Mouse (Mus musculus) stomach, embryonic 15.5 days (tissue): ENCODE results near the gene Ddx19b. TPM values are rescaled to one million over a fixed set of nuclear protein-coding genes. Genes with fewer than 3 reads are reported as not detected.
"Not testable (repeated sequence)": the region's sequence is repeated elsewhere in the genome, so short reads cannot be mapped to it uniquely, and the experiment has no call there.

Source experiments
- ATAC-seq: fragments of 200-750 bp; cut with Nextera tagmentation; 2 replicates; pipeline ENCODE4 v1.8.0; 2017; ENCODE audit warnings: low read depth, moderate number of reproducible peaks, moderate TSS enrichment; ENCODE audit not compliant: insufficient read depth, low FRiP score
- H3K27ac ChIP-seq: fragments of 300-500 bp; sonication (generic); 2 replicates; pipeline ENCODE4 v1.5.1; 2015; ENCODE audit warnings: mild to moderate bottlenecking, inconsistent platforms
- H3K27me3 ChIP-seq: fragments of 300-500 bp; sonication (generic); replicated peaks from 2 replicates; pipeline ENCODE4 v1.6.1; 2015; ENCODE audit warnings: inconsistent platforms
- H3K36me3 ChIP-seq: fragments of 300-500 bp; sonication (generic); 2 replicates; pipeline ENCODE4 v1.6.1; 2015; ENCODE audit warnings: inconsistent platforms
- H3K4me1 ChIP-seq: fragments of 300-500 bp; sonication (generic); 2 replicates; pipeline ENCODE4 v1.6.1; 2015; ENCODE audit warnings: inconsistent platforms
- H3K4me2 ChIP-seq: fragments of 300-500 bp; sonication (generic); 2 replicates; pipeline ENCODE4 v1.6.1; 2015; ENCODE audit warnings: mild to moderate bottlenecking, inconsistent platforms
- H3K4me3 ChIP-seq: fragments of 300-500 bp; sonication (generic); replicated peaks from 2 replicates; pipeline ENCODE4 v1.5.1; 2015; ENCODE audit warnings: inconsistent platforms
- H3K9ac ChIP-seq: fragments of 300-500 bp; sonication (generic); 2 replicates; pipeline ENCODE4 v1.6.1; 2015; ENCODE audit warnings: inconsistent platforms
- H3K9me3 ChIP-seq: fragments of 300-500 bp; sonication (generic); 2 replicates; pipeline ENCODE4 v1.6.1; 2016; ENCODE audit warnings: inconsistent platforms
- WGBS: fragments of 180-500 bp; shearing (Covaris S2); methylation state at CpG from one replicate; pipeline ENCODE4 v1.1.7; 2015; 5-methylcytosine and 5-hydroxymethylcytosine counted together
- polyA plus RNA-seq: library from polyadenylated mRNA; unstranded; fragments of >200 nt; fragmentation: Nextera tagmentation; extraction: Ambion mirVana; gene quantifications from 2 replicates; pipeline ENCODE4 v1.2.1, GENCODE M21; 2015

The Ddx19b gene
- polyA plus RNA-seq, 1 experiment from 2014 or later: 6.4 TPM

DNA sequence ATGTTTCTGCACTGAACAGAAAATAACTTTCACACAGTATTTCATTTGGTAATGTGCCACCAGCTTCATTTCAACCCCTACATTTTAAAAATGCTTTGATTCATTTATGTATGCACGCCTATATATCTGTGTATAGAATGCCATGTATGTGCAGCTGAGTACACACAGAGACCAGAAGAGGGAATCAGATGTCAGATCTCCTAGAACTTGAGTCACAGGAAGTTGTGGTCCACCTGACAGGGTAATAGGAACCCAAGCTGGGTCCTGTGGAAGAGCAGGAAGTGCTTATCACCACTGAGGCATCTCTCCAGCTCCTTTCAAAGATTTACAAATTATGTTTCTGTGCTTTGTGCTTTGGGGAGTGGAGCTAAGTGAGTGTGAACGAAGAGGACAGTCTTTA, 50.2 kb downstream of the Ddx19b start:
- H3K4me3 ChIP-seq: no peak overlapping the region

GRCm38 (mm10) chr8:110977987-110978386, 53.6 kb downstream of the Ddx19b start:
- H3K27me3 ChIP-seq: not testable (repeated sequence)
- peaks cover 34% of the 10 kb centered on the region for H3K36me3 ChIP-seq

More for the DNA sequence above, 50.2 kb downstream of the Ddx19b start:
- no peaks in the 10 kb centered on the region for H3K4me1 ChIP-seq
- no peak overlapping the region for H3K27ac ChIP-seq
- H3K9ac ChIP-seq: no peak overlapping the region
- no peak for ATAC-seq
- H3K36me3 ChIP-seq: peaks cover 45% of the 10 kb centered on the region
- H3K9me3 ChIP-seq: no peaks in the 10 kb centered on the region
- 75% methylated on average over 2 of the region's 2 CpGs for WGBS
- H3K27me3 ChIP-seq: no peaks in the 10 kb centered on the region
- no peak overlapping the region for H3K4me2 ChIP-seq

DNA sequence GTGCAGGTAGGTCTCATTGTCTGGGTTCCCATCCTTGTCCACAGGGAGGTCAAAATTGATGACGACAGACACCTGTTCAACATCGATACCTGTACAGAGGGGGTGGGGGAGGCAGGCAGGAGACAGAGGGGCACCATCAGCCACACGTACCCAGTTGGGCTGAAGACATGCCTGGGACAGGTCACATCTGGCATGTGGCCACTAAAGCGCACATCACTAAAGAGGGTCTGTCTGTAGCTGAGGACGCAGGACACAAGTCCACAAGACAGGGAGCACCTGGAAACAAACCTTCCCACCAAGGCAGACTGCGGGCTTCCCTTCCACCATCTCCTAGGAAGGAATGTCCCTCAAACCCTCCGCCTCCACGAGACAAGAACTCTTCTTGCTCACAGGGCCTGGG, 55.0 kb downstream of the Ddx19b start:
- peaks cover 25% of the 10 kb centered on the region for H3K36me3 ChIP-seq
- not testable (repeated sequence) for ATAC-seq
- WGBS: 90% methylated on average over 8 of the region's 8 CpGs

More at GRCm38 (mm10) chr8:110977987-110978386, 53.6 kb downstream of the Ddx19b start:
- not testable (repeated sequence) for H3K4me1 ChIP-seq, H3K9me3 ChIP-seq, ATAC-seq, H3K9ac ChIP-seq, H3K4me3 ChIP-seq, H3K4me2 ChIP-seq, H3K27ac ChIP-seq
- 83% methylated on average over 2 of the region's 2 CpGs for WGBS

DNA sequence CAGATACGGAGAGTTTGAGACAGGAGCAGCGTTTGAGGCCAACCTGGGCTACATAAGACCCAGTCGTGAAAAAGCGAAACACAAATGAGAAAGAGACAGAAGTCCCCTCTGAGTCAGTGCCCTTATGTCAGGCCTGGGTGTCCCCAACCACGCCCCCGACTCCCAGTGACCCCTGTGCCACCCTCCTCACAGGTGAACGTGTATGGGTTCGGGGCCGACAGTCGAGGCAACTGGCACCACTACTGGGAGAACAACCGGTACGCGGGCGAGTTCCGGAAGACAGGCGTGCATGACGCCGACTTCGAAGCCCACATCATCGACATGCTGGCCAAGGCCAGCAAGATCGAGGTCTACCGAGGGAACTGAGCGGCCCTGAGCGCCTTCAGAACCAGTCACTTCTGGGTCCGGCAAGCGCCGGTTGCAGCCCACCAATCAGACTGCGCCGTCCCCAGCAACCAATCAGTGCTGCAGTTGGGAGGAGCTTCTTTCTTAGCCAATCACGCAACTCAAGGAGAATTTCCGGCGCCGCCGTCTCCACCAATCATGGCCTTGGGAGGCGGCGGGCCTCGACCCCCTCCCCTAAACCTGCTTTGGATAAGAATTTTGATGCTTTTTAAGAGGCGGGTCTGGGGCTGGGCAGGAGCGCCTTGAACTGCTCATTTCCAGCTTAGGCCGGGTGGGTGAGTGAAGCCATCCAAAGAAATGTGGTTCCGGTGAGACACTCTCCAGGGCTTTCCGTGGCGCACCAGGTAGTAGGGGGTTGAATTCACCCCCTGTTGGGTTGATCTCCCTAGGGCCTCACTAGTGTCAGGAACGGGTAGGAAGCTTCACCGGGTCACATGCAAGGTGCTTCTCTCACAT, 61.4 kb downstream of the Ddx19b start:
- ATAC-seq: peak; percentile 96
- H3K4me2 ChIP-seq: peak overlapping the region; percentile 75
- H3K27ac ChIP-seq: 0 out of 2 replicates have a peak overlapping the region, but pooled peaks have one; percentile 35
- peak overlapping the region; percentile 16; the same call in 1 of the 2 replicates for H3K9ac ChIP-seq
- WGBS: 9% methylated on average over 45 of the region's 45 CpGs
- peaks cover 20% of the 10 kb centered on the region for H3K36me3 ChIP-seq
- H3K9me3 ChIP-seq: no peaks in the 10 kb centered on the region
- no peaks in the 10 kb centered on the region for H3K27me3 ChIP-seq
- peaks cover 13% of the 10 kb centered on the region for H3K4me1 ChIP-seq
- H3K4me3 ChIP-seq: peak overlapping the region; percentile 47

More for the DNA sequence above, 55.0 kb downstream of the Ddx19b start:
- not testable (repeated sequence) for H3K27me3 ChIP-seq, H3K27ac ChIP-seq, H3K9me3 ChIP-seq, H3K4me2 ChIP-seq, H3K4me3 ChIP-seq, H3K9ac ChIP-seq, H3K4me1 ChIP-seq

DNA sequence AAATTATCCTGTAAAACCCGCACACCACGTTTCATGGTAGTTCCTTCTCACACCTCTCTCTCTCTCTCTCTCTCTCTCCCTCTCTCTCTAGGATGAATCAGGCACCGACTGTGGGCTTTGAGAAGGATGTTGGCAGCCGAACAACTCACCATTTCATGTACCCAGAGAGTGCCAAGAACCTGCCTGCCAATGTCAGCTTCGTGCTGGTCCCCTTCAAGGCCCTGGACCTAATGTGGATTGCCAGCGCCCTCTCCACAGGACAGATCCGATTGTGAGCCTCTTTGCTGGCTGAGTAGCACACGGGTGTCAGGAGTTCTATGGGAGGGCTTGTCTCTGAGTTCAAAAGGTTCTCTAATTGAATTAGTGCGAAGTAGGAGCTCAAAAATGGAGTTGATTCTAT, 64.2 kb downstream of the Ddx19b start:
- no peaks in the 10 kb centered on the region for H3K9me3 ChIP-seq
- no peak overlapping the region for H3K4me3 ChIP-seq
- no peak overlapping the region for H3K9ac ChIP-seq
- H3K4me1 ChIP-seq: peaks cover 13% of the 10 kb centered on the region
- no peak overlapping the region for H3K4me2 ChIP-seq
- H3K27me3 ChIP-seq: no peaks in the 10 kb centered on the region
- ATAC-seq: no peak
- no peak overlapping the region for H3K27ac ChIP-seq
- peaks cover 12% of the 10 kb centered on the region for H3K36me3 ChIP-seq
- 85% methylated on average over 9 of the region's 9 CpGs for WGBS

- Histone ChIP-seq H3K4me1 (peaks cover 13% of the 10 kb centered on the region), H3K9ac (no peak overlapping the region), H3K4me2 (no peak overlapping the region), H3K9me3 (no peaks in the 10 kb centered on the region), H3K4me3 (no peak overlapping the region), H3K27me3 (no peaks in the 10 kb centered on the region), H3K36me3 (peaks cover 12% of the 10 kb centered on the region), H3K27ac (no peak overlapping the region)
- ATAC-seq: no peak
- 78% methylated on average over 8 of the region's 8 CpGs for WGBS
Measured at GRCm38 (mm10) chr8:110966586-110966985, 65.0 kb downstream of the Ddx19b start.

DNA sequence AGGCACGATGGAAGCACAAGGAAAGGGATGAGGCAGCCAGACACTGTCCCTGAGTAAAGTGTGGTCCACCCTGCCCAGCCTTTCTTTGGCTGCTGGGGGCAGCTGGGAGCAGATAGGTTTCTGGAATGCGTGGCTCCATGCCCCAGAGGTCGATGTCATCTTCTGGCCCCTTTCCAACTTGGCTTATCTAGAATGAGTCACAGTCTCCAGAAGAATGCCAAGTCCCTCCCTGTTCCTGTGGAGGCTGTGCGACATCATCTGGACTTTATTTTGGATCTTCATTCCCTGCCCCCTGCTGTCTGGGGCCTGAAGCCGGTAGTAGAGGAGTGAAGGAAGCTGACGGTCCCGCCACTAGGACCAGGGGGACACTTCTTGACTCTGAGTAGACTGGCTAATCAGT, 66.0 kb downstream of the Ddx19b start:
- H3K36me3 ChIP-seq: peaks cover 12% of the 10 kb centered on the region
- H3K9ac ChIP-seq: no peak overlapping the region
- no peak overlapping the region; the same call in 1 of the 2 replicates for H3K27ac ChIP-seq
- WGBS: 50% methylated on average over 7 of the region's 7 CpGs
- peaks cover 8% of the 10 kb centered on the region for H3K4me1 ChIP-seq
- H3K4me2 ChIP-seq: no peak overlapping the region
- H3K4me3 ChIP-seq: no peak overlapping the region
- no peak for ATAC-seq
- no peaks in the 10 kb centered on the region for H3K27me3 ChIP-seq
- no peaks in the 10 kb centered on the region for H3K9me3 ChIP-seq

DNA sequence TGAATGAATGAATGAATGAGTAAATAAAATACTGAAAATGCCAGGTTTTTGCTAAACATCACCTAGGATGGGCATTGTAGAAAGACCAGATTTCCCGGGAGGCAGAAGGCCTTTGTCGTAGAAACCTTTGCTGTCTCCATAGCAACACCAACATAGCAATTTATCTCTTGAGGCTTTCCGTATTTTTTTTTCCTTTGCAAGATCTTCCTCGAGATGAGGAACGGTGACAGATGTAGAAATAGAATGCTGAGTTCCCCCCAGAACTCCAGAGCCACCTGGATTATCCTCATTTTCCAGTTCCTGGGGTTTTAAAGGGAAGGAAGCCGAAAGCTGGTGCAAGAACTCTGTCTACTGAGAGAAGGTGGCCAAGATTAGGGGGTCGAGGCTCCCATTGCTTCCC, 66.9 kb downstream of the Ddx19b start:
- Histone ChIP-seq H3K27ac (no peak overlapping the region), H3K9ac (no peak overlapping the region), H3K4me3 (no peak overlapping the region), H3K4me2 (no peak overlapping the region), H3K4me1 (0 out of 2 replicates have a peak, but pooled peaks cover 5% of the 10 kb centered on the region), H3K36me3 (peaks cover 12% of the 10 kb centered on the region), H3K9me3 (no peaks in the 10 kb centered on the region), H3K27me3 (no peaks in the 10 kb centered on the region)
- 68% methylated on average over 7 of the region's 7 CpGs for WGBS
- ATAC-seq: no peak

DNA sequence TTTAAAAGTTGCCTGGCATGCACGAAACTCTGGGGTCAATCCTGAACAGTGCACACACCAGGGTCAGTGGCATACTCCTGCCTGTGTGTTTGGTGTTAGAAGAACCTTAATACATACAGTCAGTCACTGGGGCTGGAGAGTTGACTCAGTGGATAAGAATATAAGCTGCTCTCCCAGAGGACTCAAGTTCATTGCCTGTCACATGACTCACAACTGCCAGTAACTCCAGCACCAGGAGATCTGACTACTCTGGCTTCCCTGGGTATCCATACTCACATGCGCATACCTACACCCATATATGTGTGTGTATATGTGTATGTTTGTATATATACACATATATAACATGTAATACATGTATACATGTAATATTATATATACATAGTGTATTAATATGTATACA, 68.5 kb downstream of the Ddx19b start:
- H3K27me3 ChIP-seq: no peaks in the 10 kb centered on the region
- no peak for ATAC-seq
- 84% methylated on average over 2 of the region's 2 CpGs for WGBS
- 0 out of 2 replicates have a peak, but pooled peaks cover 5% of the 10 kb centered on the region for H3K4me1 ChIP-seq
- peaks cover 10% of the 10 kb centered on the region for H3K36me3 ChIP-seq
- H3K4me2 ChIP-seq: no peak overlapping the region
- no peak overlapping the region for H3K27ac ChIP-seq
- H3K9ac ChIP-seq: no peak overlapping the region
- no peaks in the 10 kb centered on the region for H3K9me3 ChIP-seq
- no peak overlapping the region for H3K4me3 ChIP-seq

DNA sequence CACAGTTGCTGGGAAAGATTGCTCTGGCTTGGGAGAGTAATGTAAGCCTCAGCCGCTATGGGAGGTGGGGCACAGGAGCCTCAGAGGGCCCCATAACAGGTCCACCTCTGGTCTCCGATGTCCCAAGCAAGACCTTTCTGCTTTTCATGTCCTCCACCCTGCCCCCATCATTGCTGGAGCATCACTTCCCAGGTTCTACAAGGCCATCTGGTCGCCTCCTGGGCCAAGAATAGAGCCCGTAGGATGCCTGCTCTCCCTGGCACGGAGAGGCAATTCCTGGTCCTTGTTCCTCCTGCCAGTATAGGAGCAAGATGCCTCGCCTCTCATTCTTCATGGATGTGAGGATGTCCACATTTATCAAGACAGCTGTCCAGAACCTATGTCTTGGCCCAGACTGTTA, 71.6 kb downstream of the Ddx19b start:
- H3K4me1 ChIP-seq: no peaks in the 10 kb centered on the region
- no peak overlapping the region for H3K27ac ChIP-seq
- H3K36me3 ChIP-seq: peaks cover 8% of the 10 kb centered on the region; the same call in 1 of the 2 replicates
- H3K4me2 ChIP-seq: no peak overlapping the region
- H3K9me3 ChIP-seq: no peaks in the 10 kb centered on the region
- no peak overlapping the region for H3K4me3 ChIP-seq
- no peak for ATAC-seq
- no peaks in the 10 kb centered on the region for H3K27me3 ChIP-seq
- WGBS: 92% methylated on average over 6 of the region's 6 CpGs
- H3K9ac ChIP-seq: no peak overlapping the region

DNA sequence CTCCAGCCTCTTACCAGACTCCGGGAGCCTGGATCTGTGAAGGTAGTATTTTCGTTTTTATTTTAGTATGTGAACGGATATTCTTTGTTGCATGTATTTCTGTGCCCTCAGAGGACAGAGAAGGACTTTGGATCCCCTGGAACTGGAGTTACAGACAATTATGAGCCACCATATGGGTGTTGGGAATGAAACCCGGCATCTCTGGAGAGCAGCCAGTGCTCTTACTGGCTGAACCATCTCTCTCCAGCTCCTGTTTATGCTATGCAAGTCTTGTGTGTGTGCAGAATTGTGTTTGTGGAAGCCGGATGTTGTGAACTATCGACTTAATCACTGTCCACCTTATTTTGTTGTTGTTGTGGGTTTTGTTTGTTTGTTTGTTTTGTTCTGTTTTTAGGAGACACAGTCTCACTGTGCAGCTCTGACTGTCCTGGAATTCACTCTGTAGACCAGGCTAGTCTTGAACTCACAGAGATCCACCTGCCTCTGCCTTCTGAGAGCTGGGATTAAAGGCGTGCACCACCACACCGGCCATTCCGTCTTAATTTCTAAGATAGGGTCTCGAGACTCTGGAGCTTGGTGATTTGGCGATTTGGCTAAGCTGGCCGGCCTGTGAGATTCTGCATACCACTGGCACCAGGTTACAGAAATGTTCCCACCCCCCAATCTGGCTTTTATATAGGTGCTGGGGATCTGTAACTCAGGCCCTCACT, 72.3 kb downstream of the Ddx19b start:
- Histone ChIP-seq H3K9me3 (no peaks in the 10 kb centered on the region), H3K4me2 (no peak overlapping the region), H3K4me3 (no peak overlapping the region), H3K9ac (no peak overlapping the region), H3K27ac (no peak overlapping the region), H3K4me1 (no peaks in the 10 kb centered on the region), H3K27me3 (no peaks in the 10 kb centered on the region), H3K36me3 (peaks cover 8% of the 10 kb centered on the region; the same call in 1 of the 2 replicates)
- no peak for ATAC-seq
- 93% methylated on average over 12 of the region's 12 CpGs for WGBS

DNA sequence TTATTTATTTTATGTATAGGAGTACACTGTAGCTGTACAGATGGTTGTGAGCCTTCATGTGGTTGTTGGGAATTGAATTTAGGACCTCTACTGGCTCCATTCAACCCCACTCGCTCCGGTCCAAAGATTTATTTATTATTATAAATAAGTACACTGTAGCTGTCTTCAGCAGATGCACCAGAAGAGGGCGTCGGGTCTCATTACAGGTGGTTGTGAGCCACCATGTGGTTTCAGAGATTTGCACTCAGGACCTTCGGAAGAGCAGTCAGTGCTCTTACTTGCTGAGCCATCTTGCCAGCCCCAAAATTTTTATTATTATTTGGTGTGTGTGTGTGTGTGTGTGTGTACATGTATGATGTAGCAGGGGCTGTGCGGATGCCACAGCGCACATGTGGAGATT, 73.0 kb downstream of the Ddx19b start:
- not testable (repeated sequence) for H3K4me3 ChIP-seq, H3K9ac ChIP-seq, H3K4me1 ChIP-seq, H3K27me3 ChIP-seq, H3K9me3 ChIP-seq, H3K36me3 ChIP-seq, H3K4me2 ChIP-seq, H3K27ac ChIP-seq, ATAC-seq
- 93% methylated on average over 7 of the region's 7 CpGs for WGBS
